Mouse (Mus musculus) midbrain, embryonic 15.5 days (tissue): ENCODE data around the gene Pnmal2. TPM values are rescaled to one million over a fixed set of nuclear protein-coding genes. Genes with fewer than 3 reads are reported as not detected.
A peak's percentile ranks its signal among the peaks of the same experiment; 100 is the strongest.

ENCODE experiments used
- ATAC-seq: fragments of 200-750 bp; cut with Nextera tagmentation; replicated peaks from 2 replicates; pipeline ENCODE4 v1.8.0; 2017; ENCODE audit warnings: moderate TSS enrichment
- H3K27ac ChIP-seq: fragments of 300-500 bp; sonication (generic); 2 replicates; pipeline ENCODE4 v1.5.1; 2015; ENCODE audit warnings: mild to moderate bottlenecking, inconsistent platforms
- H3K27me3 ChIP-seq: fragments of 300-500 bp; sonication (generic); replicated peaks from 2 replicates; pipeline ENCODE4 v1.6.1; 2015; ENCODE audit warnings: inconsistent platforms
- H3K36me3 ChIP-seq: fragments of 300-500 bp; sonication (generic); replicated peaks from 2 replicates; pipeline ENCODE4 v1.6.1; 2015; ENCODE audit warnings: inconsistent platforms
- H3K4me1 ChIP-seq: fragments of 300-500 bp; sonication (generic); 2 replicates; pipeline ENCODE4 v1.6.1; 2015; ENCODE audit warnings: inconsistent platforms
- H3K4me2 ChIP-seq: fragments of 300-500 bp; sonication (generic); 2 replicates; pipeline ENCODE4 v1.6.1; 2015; ENCODE audit warnings: inconsistent platforms, mild to moderate bottlenecking, moderate library complexity
- H3K4me3 ChIP-seq: fragments of 300-500 bp; sonication (generic); 2 replicates; pipeline ENCODE4 v1.5.1; 2015; ENCODE audit warnings: mild to moderate bottlenecking, inconsistent platforms
- H3K9ac ChIP-seq: fragments of 300-500 bp; sonication (generic); 2 replicates; pipeline ENCODE4 v1.6.1; 2015; ENCODE audit warnings: mild to moderate bottlenecking, inconsistent platforms
- H3K9me3 ChIP-seq: fragments of 300-500 bp; sonication (generic); 2 replicates; pipeline ENCODE4 v1.6.1; 2016; ENCODE audit warnings: inconsistent platforms
- WGBS: fragments of 180-500 bp; shearing (Covaris S2); methylation state at CpG from one replicate; pipeline ENCODE4 v1.1.7; 2015; ENCODE audit warnings: mixed read lengths; 5-methylcytosine and 5-hydroxymethylcytosine counted together
- polyA plus RNA-seq: library from polyadenylated mRNA; unstranded; fragments of >200 nt; fragmentation: Nextera tagmentation; extraction: Ambion mirVana; gene quantifications from 2 replicates; pipeline ENCODE4 v1.2.1, GENCODE M21; 2015

Gene Pnmal2
- polyA plus RNA-seq, 1 experiment from 2014 or later = 205 TPM

GRCm38 (mm10) chr7:16919395-16920149, 24.9 kb upstream of the Pnmal2 start:
- Histone ChIP-seq H3K27me3 (no peaks in the 10 kb centered on the region), H3K36me3 (peaks cover 33% of the 10 kb centered on the region), H3K4me2 (peak overlapping the region; percentile 98), H3K9me3 (no peaks in the 10 kb centered on the region), H3K9ac (peak overlapping the region; percentile 27), H3K4me3 (peak overlapping the region; percentile 13), H3K4me1 (peaks cover 48% of the 10 kb centered on the region), H3K27ac (peak overlapping the region; percentile 49; the same call in 1 of the 2 replicates)
- ATAC-seq = no peak
- WGBS = 82% methylated on average over 13 of the region's 13 CpGs

GRCm38 (mm10) chr7:16920150-16920579, 24.3 kb upstream of the Pnmal2 start:
- H3K4me3 ChIP-seq = peak overlapping the region; percentile 13
- H3K27ac ChIP-seq = peak overlapping the region; percentile 49; the same call in 1 of the 2 replicates
- H3K9ac ChIP-seq = peak overlapping the region; percentile 27
- 81% methylated on average over 7 of the region's 7 CpGs for WGBS
- no peaks in the 10 kb centered on the region for H3K9me3 ChIP-seq
- peaks cover 48% of the 10 kb centered on the region for H3K4me1 ChIP-seq
- H3K4me2 ChIP-seq = peak overlapping the region; percentile 98
- no peak for ATAC-seq
- H3K27me3 ChIP-seq = no peaks in the 10 kb centered on the region
- H3K36me3 ChIP-seq = peaks cover 27% of the 10 kb centered on the region

DNA sequence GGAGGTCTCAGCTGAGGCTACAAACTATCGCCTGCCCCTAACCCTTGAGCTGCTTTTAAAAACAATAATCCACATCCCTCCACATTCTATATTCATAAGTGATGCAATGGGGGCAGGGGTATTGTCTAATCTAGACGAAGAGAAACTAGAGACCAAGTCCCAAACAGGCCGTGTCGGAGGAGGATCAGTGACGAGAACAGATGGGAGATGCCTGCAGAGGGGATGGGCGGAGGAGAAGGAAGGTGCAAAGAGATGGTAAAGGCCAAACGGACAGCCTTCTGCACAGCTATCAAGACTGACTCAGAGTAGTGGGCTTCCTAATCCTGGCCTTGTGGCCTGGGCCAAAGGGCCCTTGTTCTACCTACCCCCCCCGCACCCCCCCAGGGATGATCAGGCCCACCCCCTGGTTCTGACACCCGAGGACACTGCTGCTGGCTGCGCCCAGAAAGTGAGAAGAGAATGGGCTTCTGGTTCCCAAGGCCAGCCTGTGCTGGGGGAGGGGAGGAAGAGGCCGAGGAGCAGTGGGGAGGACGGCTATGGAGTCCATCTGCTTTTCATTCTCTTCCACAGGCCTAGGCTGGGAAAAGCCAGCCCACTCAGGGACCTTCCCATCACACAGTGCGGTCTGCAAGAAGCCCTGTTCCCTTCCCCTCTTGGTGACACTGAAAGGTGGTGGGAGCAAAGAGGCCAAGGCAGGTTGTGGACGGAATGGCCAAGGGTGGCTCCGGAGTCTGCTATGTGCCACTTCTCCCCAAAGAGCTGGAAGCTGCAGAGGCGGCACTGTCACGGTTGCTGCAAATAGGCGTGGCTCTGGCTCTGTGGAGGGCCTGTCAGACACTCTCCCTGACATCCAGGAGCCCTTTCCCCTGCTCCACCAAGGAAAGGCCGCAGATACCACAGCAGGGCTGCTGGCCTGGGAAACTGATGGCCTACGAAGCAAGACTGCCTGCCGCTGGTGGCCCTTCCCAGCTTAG, 23.4 kb upstream of the Pnmal2 start:
- peak overlapping the region; percentile 98 for H3K9ac ChIP-seq
- WGBS = 28% methylated on average over 21 of the region's 21 CpGs
- H3K4me2 ChIP-seq = peak overlapping the region; percentile 98
- peaks cover 22% of the 10 kb centered on the region for H3K36me3 ChIP-seq
- no peaks in the 10 kb centered on the region for H3K9me3 ChIP-seq
- H3K27ac ChIP-seq = peak overlapping the region; percentile 99
- no peak for ATAC-seq
- H3K4me1 ChIP-seq = peaks cover 48% of the 10 kb centered on the region
- no peaks in the 10 kb centered on the region for H3K27me3 ChIP-seq
- H3K4me3 ChIP-seq = peak overlapping the region; percentile 91

GRCm38 (mm10) chr7:16921881-16922335, 22.6 kb upstream of the Pnmal2 start:
- 20% methylated on average over 6 of the region's 6 CpGs for WGBS
- peak overlapping the region; percentile 99 for H3K27ac ChIP-seq
- H3K36me3 ChIP-seq = peaks cover 14% of the 10 kb centered on the region
- H3K4me3 ChIP-seq = peak overlapping the region; percentile 91
- peaks cover 48% of the 10 kb centered on the region for H3K4me1 ChIP-seq
- peak overlapping the region; percentile 98 for H3K4me2 ChIP-seq
- peak overlapping the region; percentile 98 for H3K9ac ChIP-seq
- no peaks in the 10 kb centered on the region for H3K9me3 ChIP-seq
- ATAC-seq = no peak
- no peaks in the 10 kb centered on the region for H3K27me3 ChIP-seq

- ATAC-seq = no peak
- peak overlapping the region; percentile 98 for H3K4me2 ChIP-seq
- peak overlapping the region; percentile 98 for H3K9ac ChIP-seq
- no peaks in the 10 kb centered on the region for H3K9me3 ChIP-seq
- H3K36me3 ChIP-seq = peaks cover 9% of the 10 kb centered on the region
- H3K4me3 ChIP-seq = peak overlapping the region; percentile 91
- WGBS = 36% methylated on average over 10 of the region's 10 CpGs
- H3K4me1 ChIP-seq = peaks cover 48% of the 10 kb centered on the region
- H3K27ac ChIP-seq = peak overlapping the region; percentile 99
- H3K27me3 ChIP-seq = no peaks in the 10 kb centered on the region
These were observed 22.0 kb upstream of the Pnmal2 start for GRCm38 (mm10) chr7:16922360-16922973.

GRCm38 (mm10) chr7:16923283-16924036, 21.0 kb upstream of the Pnmal2 start:
- Histone ChIP-seq H3K36me3 (no peaks in the 10 kb centered on the region; the same call in 1 of the 2 replicates), H3K9me3 (no peaks in the 10 kb centered on the region), H3K9ac (peak overlapping the region; percentile 98), H3K27ac (peak overlapping the region; percentile 99), H3K4me3 (peak overlapping the region; percentile 91), H3K27me3 (no peaks in the 10 kb centered on the region), H3K4me1 (peaks cover 43% of the 10 kb centered on the region), H3K4me2 (peak overlapping the region; percentile 98)
- peak; percentile 10 for ATAC-seq
- under 1% methylated on average over 31 of the region's 57 CpGs for WGBS

DNA sequence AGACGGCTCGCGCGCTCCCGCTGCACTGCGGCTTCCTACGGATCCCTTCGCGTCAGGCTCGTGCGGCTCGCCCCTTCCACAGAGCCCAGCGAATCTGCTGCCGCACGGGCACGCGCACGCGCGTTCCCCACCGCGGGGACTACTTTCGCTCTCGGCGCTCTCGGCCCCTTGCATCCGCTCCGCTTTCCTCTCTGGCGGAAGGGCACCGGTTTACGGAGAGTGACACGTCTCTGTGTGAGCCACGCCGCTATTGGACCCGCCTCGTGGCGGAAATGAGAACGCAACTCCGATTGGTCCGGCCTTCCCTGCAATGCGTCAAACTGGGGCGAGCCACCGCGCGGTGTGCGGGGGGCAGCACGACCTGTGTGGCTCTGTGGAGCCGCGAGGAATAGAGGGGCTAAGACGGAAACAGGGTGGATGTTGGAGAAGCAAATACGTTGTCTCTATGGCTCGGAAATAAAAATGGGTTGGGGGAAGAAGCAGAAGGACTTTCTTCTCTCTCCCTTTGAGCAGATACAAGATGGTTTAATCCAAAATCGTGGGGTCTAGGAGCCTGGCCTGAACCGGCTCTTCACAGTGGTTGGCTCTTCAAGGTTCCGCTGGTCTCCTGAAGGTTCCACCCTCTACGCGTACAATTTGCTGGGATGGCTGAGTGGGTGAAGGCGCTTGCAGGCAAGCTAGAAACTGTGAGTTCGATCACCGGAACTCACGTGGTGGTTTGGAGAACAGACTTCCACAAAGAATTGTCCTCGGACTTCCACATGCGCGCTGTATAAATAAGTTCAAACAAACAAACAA, 20.2 kb upstream of the Pnmal2 start, which contains the start of gene Calm3:
Calm3 (minus strand) TSS at position 78 of the 798 bp plus-strand sequence.
- ATAC-seq = peak; percentile 92
- WGBS = 1% methylated on average over 62 of the region's 64 CpGs
- Histone ChIP-seq H3K4me1 (peaks cover 35% of the 10 kb centered on the region), H3K9ac (peak within 1 kb of the TSS; percentile 98), H3K27ac (peak within 1 kb of the TSS; percentile 99), H3K36me3 (no peaks in the 10 kb centered on the region), H3K27me3 (no peaks in the 10 kb centered on the region), H3K4me3 (peak within 1 kb of the TSS; percentile 91), H3K9me3 (no peaks in the 10 kb centered on the region), H3K4me2 (peak within 1 kb of the TSS; percentile 98)

- Histone ChIP-seq H3K4me1 (peaks cover 23% of the 10 kb centered on the region), H3K4me3 (no peak overlapping the region), H3K9me3 (no peaks in the 10 kb centered on the region), H3K27ac (no peak overlapping the region), H3K36me3 (no peaks in the 10 kb centered on the region), H3K27me3 (no peaks in the 10 kb centered on the region), H3K9ac (no peak overlapping the region), H3K4me2 (no peak overlapping the region)
- no peak for ATAC-seq
- WGBS = 35% methylated on average over 2 of the region's 2 CpGs
These were observed 16.1 kb upstream of the Pnmal2 start for GRCm38 (mm10) chr7:16928341-16928740.

- no peak overlapping the region for H3K4me2 ChIP-seq
- 2% methylated on average over 1 of the region's 1 CpGs for WGBS
- peaks cover 31% of the 10 kb centered on the region for H3K4me1 ChIP-seq
- H3K27me3 ChIP-seq = no peaks in the 10 kb centered on the region
- no peak overlapping the region for H3K9ac ChIP-seq
- peak overlapping the region; percentile 31; the same call in 1 of the 2 replicates for H3K27ac ChIP-seq
- no peak for ATAC-seq
- no peaks in the 10 kb centered on the region for H3K9me3 ChIP-seq
- no peak overlapping the region for H3K4me3 ChIP-seq
- H3K36me3 ChIP-seq = no peaks in the 10 kb centered on the region
These were observed 13.6 kb upstream of the Pnmal2 start for GRCm38 (mm10) chr7:16930850-16931249.

DNA sequence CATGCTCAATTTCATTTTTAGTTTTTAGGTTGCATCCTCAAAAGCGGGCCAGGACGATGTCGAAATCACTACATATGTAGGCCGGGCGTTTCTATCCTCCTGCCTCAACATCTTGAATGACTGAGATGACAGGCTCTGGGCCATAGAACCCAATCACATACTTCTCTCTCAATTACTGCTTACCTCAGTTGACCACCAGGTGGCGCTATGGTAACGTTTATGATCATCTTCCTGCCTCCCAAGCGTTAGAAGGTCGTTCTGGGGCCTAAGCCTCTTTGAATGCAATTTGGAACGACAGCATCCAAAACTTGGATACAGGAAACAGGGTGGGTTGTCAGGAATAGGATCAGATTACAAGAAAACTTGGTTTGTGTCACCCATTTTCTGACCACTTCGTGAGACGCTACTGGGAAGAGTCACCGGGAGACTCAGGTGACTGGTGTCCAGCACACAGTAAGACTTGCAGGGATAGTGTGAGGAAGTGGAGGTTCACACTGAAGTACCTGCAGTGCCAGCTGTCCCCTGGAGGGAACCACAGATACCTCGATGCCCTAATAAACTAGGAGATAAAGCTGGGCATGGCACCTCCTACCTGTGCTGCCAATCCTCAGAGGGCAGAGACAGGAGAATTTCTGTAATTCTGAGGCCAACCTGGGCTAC, 12.4 kb upstream of the Pnmal2 start:
- Histone ChIP-seq H3K4me2 (no peak overlapping the region), H3K27ac (peak overlapping the region; percentile 84), H3K4me3 (no peak overlapping the region), H3K27me3 (no peaks in the 10 kb centered on the region), H3K9ac (no peak overlapping the region), H3K36me3 (no peaks in the 10 kb centered on the region), H3K4me1 (peaks cover 31% of the 10 kb centered on the region), H3K9me3 (no peaks in the 10 kb centered on the region)
- WGBS = 13% methylated on average over 14 of the region's 14 CpGs
- peak; percentile 40 for ATAC-seq
